Mouse (Mus musculus) kidney, postnatal 10 days (tissue): ENCODE data around the gene Olfr1265.

Source experiments
- DNase-seq: peaks from one replicate; pipeline ENCODE4 v3.0.0; 2021; ENCODE audit warnings: mixed read lengths

The Olfr1265 gene

DNA sequence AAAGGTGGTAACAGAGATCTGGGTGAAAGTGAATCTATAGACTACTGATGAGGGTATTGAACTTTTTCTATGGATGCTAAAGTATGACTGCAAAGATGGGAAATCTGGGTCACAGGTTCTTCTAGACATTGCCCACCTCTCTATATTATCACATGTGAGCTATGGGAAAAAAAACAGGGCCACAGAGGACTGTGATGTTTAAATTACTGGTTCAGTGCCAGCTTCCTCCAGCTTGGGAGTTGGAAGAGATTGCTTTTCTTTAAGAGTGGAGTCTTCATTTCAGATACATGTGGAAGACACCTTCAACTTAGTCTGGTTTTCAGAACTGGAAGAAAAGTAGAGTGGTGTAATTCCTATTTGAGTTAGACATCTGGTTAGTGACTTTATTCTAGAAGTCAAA, at the start of gene Olfr1265:
Gene Olfr1265 (plus strand): TSS at position 301 of the 400 bp plus-strand sequence.
- DNase-seq = no peak

- no peak for DNase-seq
Measured at GRCm38 (mm10) chr2:89990921-89991320, 44.2 kb upstream of the Olfr1265 start, which contains the start of gene Olfr1261. Gene Olfr1261 (plus strand): TSS chr2:89991221.

DNA sequence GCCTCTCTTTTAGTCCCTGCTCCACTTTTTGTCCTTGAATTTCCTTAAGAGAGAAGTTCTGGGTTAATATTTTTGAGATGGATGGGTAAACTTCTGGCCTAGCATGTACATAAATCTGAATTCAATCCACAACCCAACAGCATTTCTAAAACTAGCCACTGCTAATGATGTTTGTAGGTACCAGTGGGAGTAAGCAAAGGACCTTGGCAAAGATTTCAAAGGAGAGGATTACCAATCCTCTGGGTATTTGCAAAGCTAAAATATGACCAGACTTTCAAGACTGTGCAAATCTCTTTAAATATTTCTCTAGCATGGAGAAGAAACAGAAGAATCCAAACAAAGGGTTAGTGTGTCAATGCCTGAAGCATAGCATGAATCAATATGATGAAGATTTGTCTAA, 35.3 kb upstream of the Olfr1265 start, which contains the start of gene Olfr1262:
Gene Olfr1262 (plus strand): TSS at position 301 of the 400 bp plus-strand sequence.
- DNase-seq = no peak

DNA sequence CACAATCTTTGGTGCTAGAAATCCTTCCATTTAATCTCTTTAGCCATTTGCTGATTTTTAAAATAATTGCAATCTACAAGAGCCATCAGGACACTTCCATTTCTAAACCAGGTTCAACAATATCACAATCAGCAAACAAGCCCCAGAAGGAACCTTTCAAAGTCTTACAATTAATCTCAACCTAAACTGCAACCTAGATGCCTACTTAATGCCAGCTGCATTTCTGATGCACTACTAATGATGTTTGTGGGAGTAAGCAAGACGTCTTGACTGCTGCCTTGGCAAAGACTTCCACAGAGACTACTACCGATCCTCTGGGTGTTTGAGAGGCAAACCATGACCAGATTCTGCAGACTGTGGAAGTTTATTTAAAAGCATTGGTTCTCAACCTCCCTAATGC, 23.3 kb upstream of the Olfr1265 start, which contains the start of gene Olfr1263:
Gene Olfr1263 (plus strand): TSS at position 301 of the 400 bp plus-strand sequence.
- no peak for DNase-seq

GRCm38 (mm10) chr2:90025477-90025876, 9.7 kb upstream of the Olfr1265 start, which contains the start of gene Olfr1264:
Gene Olfr1264 (minus strand): TSS chr2:90025577.
- no peak for DNase-seq

DNA sequence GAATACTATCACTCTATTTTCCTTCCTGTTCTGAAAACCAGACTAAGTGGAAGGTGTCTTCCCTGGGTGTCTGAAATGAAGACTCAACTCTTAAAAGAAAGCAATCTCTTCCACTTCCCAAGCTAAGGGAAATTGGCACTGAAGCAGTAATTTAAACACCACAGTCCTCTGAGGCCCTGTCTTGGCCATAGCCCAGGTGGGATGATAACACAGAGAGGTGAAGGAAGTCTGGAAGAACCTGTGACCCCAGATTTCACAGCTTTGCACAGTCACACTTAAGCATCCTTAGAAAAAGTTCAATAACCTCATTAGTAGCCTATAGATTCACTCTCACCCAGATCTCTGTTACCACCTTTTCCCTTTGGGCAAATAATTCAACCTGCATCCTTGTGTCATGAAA, 28.4 kb downstream of the Olfr1265 start, which contains the start of gene Olfr140:
Gene Olfr140 (minus strand): TSS at position 101 of the 400 bp plus-strand sequence.
- DNase-seq = no peak

DNA sequence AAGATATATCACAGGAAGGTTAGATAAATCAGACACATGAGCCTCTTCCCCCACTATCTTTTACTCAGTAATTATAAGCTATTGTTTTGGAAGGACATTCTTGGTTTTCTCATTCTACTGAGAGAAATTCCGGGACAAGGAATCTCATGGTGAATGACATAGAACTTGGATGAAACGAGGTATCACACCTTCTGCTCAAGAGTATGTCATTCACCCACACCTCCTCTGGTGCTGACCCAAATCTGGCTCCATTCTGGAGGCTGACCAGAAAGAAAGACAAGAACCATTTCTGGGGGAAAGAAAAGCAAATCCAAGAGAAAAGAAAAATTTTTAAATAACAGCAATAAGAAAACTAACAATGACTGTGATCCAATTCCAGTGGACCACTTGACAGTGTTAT, 34.9 kb downstream of the Olfr1265 start:
- DNase-seq = no peak
